Comparison of ENCODE assay signal across 20 mouse cellular contexts in the genomic region with DNA sequence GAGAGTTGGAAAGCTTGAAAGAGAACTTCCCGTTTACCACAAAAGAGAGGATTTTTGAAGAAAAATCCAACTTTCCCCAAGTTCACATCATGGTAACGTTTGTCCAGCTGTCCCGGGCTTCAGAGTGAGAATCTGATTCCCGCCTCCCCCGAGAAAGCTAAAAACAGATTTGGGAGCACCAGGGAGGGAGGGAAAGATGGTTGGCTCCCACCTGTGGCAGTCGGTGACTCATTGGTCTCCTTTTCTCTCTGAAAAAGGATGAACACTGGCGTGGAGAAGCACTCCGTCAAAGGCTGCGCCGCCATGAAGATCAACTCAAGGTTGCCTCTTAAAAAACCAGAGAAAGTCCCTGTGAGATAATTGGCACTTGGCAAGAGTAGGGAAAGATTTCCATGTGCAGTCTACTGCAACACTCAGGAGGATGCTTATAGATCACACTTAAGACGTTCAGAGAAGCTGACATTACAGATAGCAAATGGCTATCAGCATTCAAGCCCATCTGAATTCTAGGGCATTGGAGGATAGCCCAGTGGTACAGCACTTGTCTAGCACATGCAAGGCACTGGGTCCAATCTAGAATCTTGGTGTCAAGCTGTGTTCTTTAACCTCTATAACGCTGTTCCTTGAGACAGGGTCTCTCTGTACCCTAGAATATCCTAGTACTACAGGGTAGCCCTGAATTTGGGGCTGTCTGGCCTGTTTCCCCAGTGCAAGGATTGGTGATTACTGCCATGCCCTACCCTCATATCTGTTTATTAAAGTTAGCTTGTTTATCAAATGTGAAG. TPM values are rescaled to one million over a fixed set of nuclear protein-coding genes. Genes with fewer than 3 reads are reported as not detected.
DNase-seq lines count a peak whose midpoint lies in the region; TF ChIP-seq lines count a peak whose summit lies in the region.
"Had no signal": no experiment of that assay in that cellular context is flagged by ENCODE, and none has a peak within 500 bp of the region (broad histone marks: within the 10 kb centered on the region; RNA-seq: fewer than 3 reads in every experiment).

No protein-coding gene starts in this region.

- intact Hi-C loops in left cerebral cortex, postnatal 10 days (cut with DNase I) = no loop called here

- peaks cover 64% of the 10 kb centered on the region for H3K36me3 ChIP-seq in myocyte (ENCODE audit: control insufficient read depth, insufficient read depth)

- no peak overlapping the region for H3K4me3 ChIP-seq in myocyte
- H3K4me3 ChIP-seq: embryonic facial prominence, embryonic 10.5 days; forebrain, embryonic 15.5 days; heart, embryonic 15.5 days had no signal

- no peaks in the 10 kb centered on the region for H3K79me2 ChIP-seq in myocyte (ENCODE audit: control insufficient read depth, insufficient read depth)

- no peak overlapping the region for H3K4me2 ChIP-seq in myocyte (ENCODE audit: low read depth)
- H3K4me2 ChIP-seq: forebrain, embryonic 15.5 days; heart, embryonic 11.5 days; heart, embryonic 15.5 days; hindbrain, embryonic 14.5 days had no signal

- H3ac ChIP-seq in myocyte (ENCODE audit: control insufficient read depth, insufficient read length) = no peak overlapping the region

- no peak for TF ChIP-seq POLR2A in myocyte (IDR thresholded peaks at IDR 0.05; ENCODE audit: insufficient read length, low read depth)

- no peaks in the 10 kb centered on the region for H3K27me3 ChIP-seq in myocyte (ENCODE audit: control insufficient read depth, insufficient read depth, insufficient read length)
- H3K27me3 ChIP-seq: forebrain, embryonic 15.5 days; heart, embryonic 15.5 days had no signal

- DNase-seq in frontal cortex, postnatal 36 days (ENCODE audit: low spot score in 2 of 2) = peak; percentile 36 to 49
- DNase-seq in frontal cortex, postnatal 14 days (ENCODE audit: low spot score in 2 of 2) = no peak
- DNase-seq in left cerebral cortex, adult 18-20 months (ENCODE audit: low spot score in 2 of 2) = peak; percentile 60 to 63
- DNase-seq in left cerebral cortex, postnatal 10 days (ENCODE audit: extremely low spot score in 1 of 2, low spot score in 2 of 2) = no peak
- DNase-seq in right cerebral cortex, adult 2 months (ENCODE audit: low spot score in 2 of 2) = peak; percentile 39 to 53
- no peak for DNase-seq in right cerebral cortex, postnatal 4 days
- DNase-seq in layer of hippocampus, adult 18-20 months (ENCODE audit: low spot score in 2 of 2) = no peak
- DNase-seq: adrenal gland, adult 2 months; adrenal gland, postnatal 25 days; cerebellum, adult 2 months; cerebellum, postnatal 10 days; gastrocnemius, postnatal 36 days; heart, adult 18-20 months; heart, postnatal 14 days had no signal

TF ChIP-seq in myocyte, 11 proteins besides CTCF, POLR2A, EP300 and RAD21:
- TF ChIP-seq E2F4 (IDR thresholded peaks at IDR 0.05; ENCODE audit: insufficient read depth) (no peak), POLR2AphosphoS2 (IDR thresholded peaks at IDR 0.05; ENCODE audit: insufficient read length, low read depth) (peak; percentile 49), TCF3 (IDR thresholded peaks at IDR 0.05; ENCODE audit: insufficient read length, low read depth) (no peak), SRF (IDR thresholded peaks at IDR 0.05; ENCODE audit: control insufficient read depth, insufficient read length, low read depth) (no peak), USF1 (IDR thresholded peaks at IDR 0.05; ENCODE audit: low read depth) (no peak)

RNA-seq across cellular contexts. Expression of gene Rab14, which starts 25.4 kb away (rescaled TPM):
- 100 to 1,000 TPM; 235 to 239 TPM for total RNA-seq in left cerebral cortex, adult 18-20 months (2021)
- 100 to 1,000 TPM; 218 to 225 TPM for total RNA-seq in left cerebral cortex, postnatal 10 days (2021)
- polyA plus RNA-seq in myocyte (2012; fragmentation: generic; extraction: Trizol) = 102 TPM
- 100 to 1,000 TPM; 237 to 248 TPM for total RNA-seq in layer of hippocampus, adult 18-20 months (2021)

Comparison
In these comparisons a context has a peak if more than half of its experiments do, and no peak if none do; other contexts are left out.
1. DNase-seq: peak in frontal cortex, postnatal 36 days (2 of 2), left cerebral cortex, adult 18-20 months (2 of 2) and right cerebral cortex, adult 2 months (2 of 2); none in frontal cortex, postnatal 14 days (0 of 2), left cerebral cortex, postnatal 10 days (0 of 2), right cerebral cortex, postnatal 4 days (single experiment) and layer of hippocampus, adult 18-20 months (0 of 2).